Mouse (Mus musculus): ENCODE measurements around the gene Apip. TPM values are rescaled to one million over a fixed set of nuclear protein-coding genes. Genes with fewer than 3 reads are reported as not detected.

Apip gene
- polyA plus RNA-seq (2014; fragmentation: Illumina TruSeq; extraction: RNeasy Lipid Tissue Mini Kit (QIAGEN cat#74804); ENCODE audit: low read depth, low replicate concordance): 31.5 TPM

GRCm38 (mm10) chr2:103073219-103073982, at the start of gene Apip, which contains the start of gene Pdhx:
TSS of gene Apip (plus strand) at chr2:103073675.
TSS of gene Pdhx (minus strand) at chr2:103073513.

Other genes starting within 250 kb of the Apip start
- gene Cd44, start 172.0 kb upstream of the Apip start, polyA plus RNA-seq (2014; fragmentation: Illumina TruSeq; extraction: RNeasy Lipid Tissue Mini Kit (QIAGEN cat#74804); ENCODE audit: low read depth, low replicate concordance): 6.4 TPM
- gene Pdhx, start 162 bp upstream of the Apip start, polyA plus RNA-seq (2014; fragmentation: Illumina TruSeq; extraction: RNeasy Lipid Tissue Mini Kit (QIAGEN cat#74804); ENCODE audit: low read depth, low replicate concordance): 18.0 TPM
- 1.3 TPM for gene Ehf, start 229.6 kb downstream of the Apip start, polyA plus RNA-seq (2014; fragmentation: Illumina TruSeq; extraction: RNeasy Lipid Tissue Mini Kit (QIAGEN cat#74804); ENCODE audit: low read depth, low replicate concordance)

Data from liver, adult 10 weeks (tissue).